Mouse (Mus musculus): ENCODE data around the gene Slc35e3.

Slc35e3 gene

GRCm38 (mm10) chr10:117776281-117777102 lies 30.3 kb upstream of the Slc35e3 start:
- no peak for DNase-seq

DNA sequence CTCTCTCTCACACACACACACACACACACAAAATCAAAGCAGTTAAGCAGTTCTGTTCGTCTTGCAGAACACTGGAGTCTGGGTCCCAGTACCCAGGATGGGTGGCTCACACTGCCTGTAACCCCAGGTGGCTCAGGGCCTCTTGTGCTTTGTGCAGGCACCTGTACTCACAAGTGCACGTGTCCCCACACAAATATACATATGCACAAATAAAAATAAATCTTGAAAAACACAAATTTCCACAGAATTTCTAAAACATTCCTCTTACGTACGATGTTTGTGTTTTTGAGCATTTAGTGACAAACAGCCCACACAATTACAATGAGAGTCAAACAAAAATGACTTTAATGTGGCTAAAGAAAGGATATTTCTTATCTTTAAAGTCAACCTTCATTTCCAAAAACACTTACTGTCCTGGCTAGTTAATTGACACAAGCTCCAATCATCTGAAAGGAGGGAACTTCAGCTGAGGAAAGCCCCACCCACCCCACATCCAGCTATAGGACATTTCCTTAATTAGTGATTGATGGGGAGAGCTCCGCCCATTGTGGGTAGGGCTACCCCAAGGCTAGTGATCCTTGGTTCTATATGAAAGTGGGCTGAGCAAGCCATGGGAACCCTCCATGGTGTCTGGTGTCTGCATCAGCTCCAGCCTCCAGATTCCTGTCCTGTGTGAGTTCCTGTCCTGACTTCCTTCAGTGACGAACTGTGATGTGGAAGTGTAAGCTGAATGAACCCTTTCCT lies 29.4 kb upstream of the Slc35e3 start:
- no peak for DNase-seq

- DNase-seq, result no peak
Measured at GRCm38 (mm10) chr10:117774817-117775120, 28.6 kb upstream of the Slc35e3 start.

DNA sequence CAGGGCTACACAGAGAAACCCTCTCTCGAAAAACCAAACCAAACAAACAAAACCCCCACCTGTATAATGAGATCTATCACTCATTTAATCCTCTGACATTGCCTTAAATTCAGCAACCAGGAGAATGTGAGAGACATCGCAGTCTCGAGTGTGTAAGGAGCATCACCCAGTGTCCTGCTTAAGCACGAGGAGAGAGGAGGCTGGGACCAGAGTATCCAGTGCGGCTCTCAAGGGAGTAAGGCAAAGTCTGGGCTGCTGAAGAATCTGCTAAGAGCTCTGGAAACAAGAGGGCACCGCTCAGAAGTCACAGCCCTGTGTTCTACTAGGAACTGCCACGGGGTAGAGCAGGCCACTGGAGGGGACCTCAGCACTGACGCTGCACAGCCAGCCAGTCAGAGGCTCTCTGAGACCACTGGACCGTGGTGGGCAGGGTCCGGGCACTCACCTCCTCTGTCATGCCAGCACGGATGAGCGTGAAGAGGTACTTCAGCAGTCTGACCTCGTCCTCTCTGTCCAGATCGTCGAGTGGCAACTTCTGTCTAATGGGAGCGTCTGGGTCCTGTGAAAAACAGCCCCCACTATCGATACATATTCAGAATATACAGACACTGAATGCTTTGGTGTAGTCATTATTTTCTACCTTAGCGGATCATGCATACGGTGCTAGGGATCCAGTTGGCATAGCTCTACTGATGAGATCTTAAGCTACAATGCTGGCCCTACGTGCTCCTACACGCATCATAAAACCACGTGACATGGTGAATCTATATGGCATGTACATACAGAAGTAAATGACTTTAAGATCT lies 28.0 kb upstream of the Slc35e3 start:
- DNase-seq, result no peak

DNA sequence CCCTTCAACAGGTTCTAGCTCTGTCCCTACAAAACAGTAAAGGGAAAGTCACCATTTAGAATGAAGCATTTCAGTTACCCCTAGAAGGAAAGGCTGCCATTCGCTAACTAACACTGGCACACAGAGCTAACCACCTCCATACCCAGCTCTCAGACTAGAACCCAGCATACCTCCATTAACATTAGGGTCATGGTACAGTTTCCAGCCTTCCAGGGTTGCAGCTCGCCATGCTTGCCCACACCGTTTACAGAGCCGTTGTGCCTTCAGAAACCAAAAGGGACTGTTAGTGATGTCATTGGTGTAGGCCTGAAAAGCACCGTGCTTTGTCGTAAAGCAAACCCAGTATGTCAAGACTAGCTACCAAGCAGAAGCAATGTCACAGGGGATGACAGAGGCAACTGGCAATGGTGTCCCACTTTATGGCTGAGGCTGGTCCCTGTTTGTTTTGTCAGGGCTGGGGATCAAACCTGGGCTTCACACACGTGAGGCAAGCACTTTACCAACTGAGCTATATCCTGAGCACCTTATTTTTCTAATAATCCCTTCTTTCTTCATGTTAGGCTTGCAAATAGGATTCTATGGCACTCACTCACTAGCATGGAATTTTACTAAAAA lies 27.0 kb upstream of the Slc35e3 start:
- DNase-seq, result no peak

GRCm38 (mm10) chr10:117772364-117773105 lies 26.4 kb upstream of the Slc35e3 start:
- DNase-seq, result no peak

DNA sequence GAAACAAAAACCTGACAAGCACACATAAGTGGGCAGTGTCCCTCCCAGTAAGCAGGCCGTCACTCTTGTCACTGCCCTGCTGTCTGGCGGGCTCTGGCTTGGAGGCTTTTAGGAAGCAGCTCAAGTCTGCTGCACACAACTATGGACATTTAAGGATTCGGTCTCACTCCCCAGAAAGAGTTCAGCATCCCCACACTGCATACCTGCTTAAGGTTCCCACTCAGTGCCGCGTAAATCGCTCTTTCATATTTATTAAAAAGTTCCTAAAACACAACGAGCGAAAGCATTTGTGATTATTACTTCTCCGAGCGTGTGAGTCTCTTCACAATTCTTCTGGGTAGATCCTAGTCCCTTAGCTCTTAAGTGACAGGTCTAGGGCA lies 25.0 kb upstream of the Slc35e3 start:
- DNase-seq, result no peak

- no peak for DNase-seq
Measured at GRCm38 (mm10) chr10:117770286-117771130, 24.3 kb upstream of the Slc35e3 start.

GRCm38 (mm10) chr10:117769541-117770285 lies 23.5 kb upstream of the Slc35e3 start:
- DNase-seq, result no peak

DNA sequence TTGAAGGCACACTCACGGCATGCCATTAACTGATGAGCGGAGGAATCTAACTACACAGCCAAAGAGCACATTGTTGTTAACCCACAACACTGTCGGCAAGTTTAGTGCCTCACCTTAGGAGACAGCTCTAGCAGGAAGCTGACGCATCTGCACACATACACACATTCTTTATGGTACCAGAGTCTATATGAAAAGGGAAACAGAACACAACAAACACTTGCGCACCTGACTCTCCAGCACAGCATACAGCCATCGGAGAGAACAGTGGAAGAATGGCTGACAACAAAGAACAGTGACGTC lies 21.9 kb upstream of the Slc35e3 start:
- no peak for DNase-seq

GRCm38 (mm10) chr10:117767286-117768140 lies 21.3 kb upstream of the Slc35e3 start:
- DNase-seq, result no peak

GRCm38 (mm10) chr10:117766896-117767160 lies 20.7 kb upstream of the Slc35e3 start:
- no peak for DNase-seq

GRCm38 (mm10) chr10:117766111-117766895 lies 20.1 kb upstream of the Slc35e3 start:
- DNase-seq, result no peak

- no peak for DNase-seq
Measured at GRCm38 (mm10) chr10:117765116-117765894, 19.1 kb upstream of the Slc35e3 start.

DNA sequence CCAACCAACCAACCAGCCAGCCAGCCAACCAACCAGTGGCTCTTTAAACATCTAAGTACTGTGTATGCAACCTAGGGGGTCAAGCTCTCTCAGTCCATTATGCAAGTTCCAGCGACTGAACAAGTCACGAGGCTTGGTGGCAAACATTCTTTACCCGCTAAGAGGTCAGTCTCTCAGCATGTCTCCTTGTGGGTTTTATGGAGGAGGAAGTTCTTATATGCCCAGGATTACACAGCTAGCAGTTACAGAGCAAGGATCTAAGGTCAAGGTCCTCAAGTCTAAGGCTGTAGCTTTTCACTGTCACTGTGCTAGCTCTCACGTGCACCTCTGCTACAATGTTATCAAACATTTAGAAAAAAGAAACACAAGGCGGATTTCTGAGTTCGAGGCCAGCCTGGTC lies 18.4 kb upstream of the Slc35e3 start:
- DNase-seq, result no peak

GRCm38 (mm10) chr10:117763588-117764190 lies 17.5 kb upstream of the Slc35e3 start:
- DNase-seq, result no peak

DNA sequence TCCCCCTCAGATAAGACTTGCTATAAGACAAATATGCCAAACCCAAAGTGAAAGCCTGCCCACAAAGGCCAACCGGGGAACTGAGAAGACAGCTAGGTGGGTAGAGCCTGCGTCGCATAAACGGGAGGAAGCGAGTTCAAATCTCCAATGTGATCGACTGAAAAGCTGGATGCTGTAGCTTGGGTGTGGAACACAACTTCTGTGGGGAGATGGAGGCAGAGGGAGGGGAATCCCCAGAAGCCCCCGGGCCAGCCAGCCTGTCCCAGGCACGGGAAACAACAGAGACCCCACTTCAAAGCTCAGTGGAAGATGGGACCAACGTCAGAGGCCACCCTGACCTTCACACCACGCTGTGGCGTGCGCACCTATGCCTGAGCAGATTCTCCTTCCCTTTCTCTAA lies 16.8 kb upstream of the Slc35e3 start:
- no peak for DNase-seq

- no peak for DNase-seq
Measured at GRCm38 (mm10) chr10:117762281-117762830, 16.2 kb upstream of the Slc35e3 start.

Measured in cerebellum, adult 18-20 months (tissue).